Mouse (Mus musculus) stomach, postnatal 0 days (tissue): ENCODE measurements around the gene Chkb. TPM values are rescaled to one million over a fixed set of nuclear protein-coding genes. Genes with fewer than 3 reads are reported as not detected.

Experiments
- ATAC-seq: fragments of 200-750 bp; cut with Nextera tagmentation; 2 replicates; pipeline ENCODE4 v1.8.0; 2017; ENCODE audit not compliant: low FRiP score, low TSS enrichment
- DNase-seq: peaks from one replicate; pipeline ENCODE4 v3.0.0-alpha.2; 2016; ENCODE audit warnings: low spot score
- H3K27ac ChIP-seq: fragments of 300-500 bp; sonication (generic); replicated peaks from 2 replicates; pipeline ENCODE4 v1.5.1; 2014; ENCODE audit warnings: mild to moderate bottlenecking, control low read depth
- H3K27me3 ChIP-seq: fragments of 300-500 bp; sonication (generic); 2 replicates; pipeline ENCODE4 v1.6.1; 2014; ENCODE audit warnings: low read length; ENCODE audit not compliant: control insufficient read depth, insufficient read depth
- H3K36me3 ChIP-seq: fragments of 300-500 bp; sonication (generic); 2 replicates; pipeline ENCODE4 v1.6.1; 2014; ENCODE audit warnings: low read length, mixed read lengths; ENCODE audit not compliant: control insufficient read depth, insufficient read depth
- H3K4me1 ChIP-seq: fragments of 300-500 bp; sonication (generic); replicated peaks from 2 replicates; pipeline ENCODE4 v1.6.1; 2014; ENCODE audit warnings: antibody characterized with exemption; ENCODE audit not compliant: control insufficient read depth, insufficient read depth
- H3K4me2 ChIP-seq: fragments of 300-500 bp; sonication (generic); replicated peaks from 2 replicates; pipeline ENCODE4 v1.6.1; 2014; ENCODE audit warnings: low read depth, mild to moderate bottlenecking, control low read depth, moderate library complexity
- H3K4me3 ChIP-seq: fragments of 300-500 bp; sonication (generic); 2 replicates; pipeline ENCODE4 v1.5.1; 2014; ENCODE audit warnings: low read depth, low read length, control low read depth
- H3K9ac ChIP-seq: fragments of 300-500 bp; sonication (generic); 2 replicates; pipeline ENCODE4 v1.6.1; 2014; ENCODE audit warnings: mild to moderate bottlenecking, low read length, control low read depth, mixed read lengths
- H3K9me3 ChIP-seq: fragments of 300-500 bp; sonication (generic); 2 replicates; pipeline ENCODE4 v1.6.1; 2016; ENCODE audit warnings: low read length; ENCODE audit not compliant: control insufficient read depth
- CTCF ChIP-seq: IDR thresholded peaks from 2 replicates; pipeline ENCODE4 v1.5.1; 2016; ENCODE audit warnings: antibody characterized with exemption, low read depth, mild to moderate bottlenecking, moderate library complexity
- EP300 ChIP-seq: optimal IDR thresholded peaks from 2 replicates; pipeline ENCODE3; 2016; ENCODE audit warnings: antibody characterized with exemption
- WGBS: fragments of 180-500 bp; shearing (Covaris S2); extraction: QIAGEN DNeasy Blood & Tissue Kit; methylation state at CpG from one replicate; pipeline ENCODE4 v1.1.7; 2014; 5-methylcytosine and 5-hydroxymethylcytosine counted together
- polyA plus RNA-seq: library from polyadenylated mRNA; unstranded; fragments of >200 nt; fragmentation: Nextera tagmentation; extraction: Ambion mirVana; gene quantifications from 2 replicates; pipeline ENCODE4 v1.2.1, GENCODE M21; 2015

The Chkb gene
- polyA plus RNA-seq, 1 experiment from 2014 or later: 46.8 TPM

GRCm38 (mm10) chr15:89376957-89377356 lies 52.8 kb downstream of the Chkb start, which contains the start of gene Tymp:
Tymp (minus strand) TSS chr15:89377039.
- Histone ChIP-seq H3K36me3 (peaks cover 3% of the 10 kb centered on the region), H3K4me2 (no peak within 1 kb of the TSS), H3K9ac (no peak within 1 kb of the TSS), H3K27me3 (peaks cover 8% of the 10 kb centered on the region), H3K4me1 (peaks cover 4% of the 10 kb centered on the region; the same call in 1 of the 2 replicates), H3K9me3 (no peaks in the 10 kb centered on the region), H3K27ac (no peak within 1 kb of the TSS), H3K4me3 (no peak within 1 kb of the TSS)
- DNase-seq: no peak
- 22% methylated on average over 16 of the region's 16 CpGs for WGBS
- TF ChIP-seq CTCF (no peak), EP300 (no peak)
- ATAC-seq: no peak

Other genes starting within 250 kb of the Chkb start
- gene Plxnb2, start 249.1 kb downstream of the Chkb start, polyA plus RNA-seq: 75.2 and 85.9 TPM in 2 replicates
- gene Dennd6b, start 233.4 kb downstream of the Chkb start, polyA plus RNA-seq: 4.1 and 5.3 TPM in 2 replicates
- 16.2 and 17.2 TPM in 2 replicates for gene Ppp6r2, start 218.4 kb downstream of the Chkb start, polyA plus RNA-seq
- gene Sbf1, start 114.6 kb downstream of the Chkb start, polyA plus RNA-seq: 27.6 and 31.9 TPM in 2 replicates
- gene Adm2, start 107.2 kb downstream of the Chkb start, polyA plus RNA-seq: 0.44 and 0.47 TPM in 2 replicates
- 0.17 TPM in 1 of 2 replicates, not detected in the other for gene Miox, start 95.5 kb downstream of the Chkb start, polyA plus RNA-seq
- 24.3 and 24.4 TPM in 2 replicates for gene Lmf2, start 74.2 kb downstream of the Chkb start, polyA plus RNA-seq
- 69.4 and 72.8 TPM in 2 replicates for gene Ncaph2, start 74.2 kb downstream of the Chkb start, polyA plus RNA-seq
- 6.3 and 7.4 TPM in 2 replicates for gene Sco2, start 56.1 kb downstream of the Chkb start, polyA plus RNA-seq
- 1.4 and 1.6 TPM in 2 replicates for gene Tymp, start 52.9 kb downstream of the Chkb start, polyA plus RNA-seq
- gene Odf3b, start 50.6 kb downstream of the Chkb start, polyA plus RNA-seq: 0.56 and 0.80 TPM in 2 replicates
- 0.02 TPM in 1 of 2 replicates, not detected in the other for gene Klhdc7b, start 45.0 kb downstream of the Chkb start, polyA plus RNA-seq
- gene Syce3, start 19.4 kb downstream of the Chkb start, polyA plus RNA-seq: 0.25 TPM in 1 of 2 replicates, not detected in the other
- 0.51 and 0.63 TPM in 2 replicates for gene Cpt1b, start 4.0 kb downstream of the Chkb start, polyA plus RNA-seq
- 1.3 and 1.6 TPM in 2 replicates for gene C730034F03Rik, start 319 bp downstream of the Chkb start, polyA plus RNA-seq
- gene Gm44502, start 212 bp downstream of the Chkb start, polyA plus RNA-seq: not detected in 2 replicates
- 1.6 and 1.9 TPM in 2 replicates for gene Mapk8ip2, start 24.0 kb upstream of the Chkb start, polyA plus RNA-seq
- gene Arsa, start 47.5 kb upstream of the Chkb start, polyA plus RNA-seq: 10.3 and 11.1 TPM in 2 replicates
- 0.35 and 0.40 TPM in 2 replicates for gene Shank3, start 69.7 kb upstream of the Chkb start, polyA plus RNA-seq
- gene Acr, start 138.4 kb upstream of the Chkb start, polyA plus RNA-seq: 0.08 TPM in 1 of 2 replicates, not detected in the other
- 13.4 and 14.2 TPM in 2 replicates for gene Rabl2, start 162.0 kb upstream of the Chkb start, polyA plus RNA-seq